Mouse (Mus musculus): ENCODE results near the gene Dhx35. TPM values are rescaled to one million over a fixed set of nuclear protein-coding genes. Genes with fewer than 3 reads are reported as not detected.

Gene Dhx35
- total RNA-seq, 1 experiment, result 25.5 TPM

DNA sequence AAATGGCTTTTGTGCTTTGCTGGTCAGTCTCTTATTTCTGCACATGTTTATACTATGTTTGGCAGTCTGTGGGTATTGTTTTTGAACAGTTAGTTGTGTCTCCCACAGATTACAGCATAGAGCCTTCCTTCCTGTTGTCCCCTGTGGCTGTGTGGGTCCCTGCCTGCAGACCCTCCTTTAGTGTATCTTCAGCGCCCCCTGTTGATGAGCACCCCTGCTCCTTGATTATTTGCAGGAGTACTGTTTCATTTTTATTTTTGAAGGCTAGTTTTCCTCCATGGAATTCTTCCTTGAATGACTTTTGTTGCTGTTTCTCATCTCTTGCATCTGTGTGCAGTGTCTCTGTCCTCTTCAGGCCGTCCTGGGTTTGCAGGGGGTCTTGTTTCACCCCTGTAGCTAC is 58.0 kb downstream of the Dhx35 start:
- in situ Hi-C loops (cut with MboI; ENCODE audit: low sequenced_read_pairs in 2 of 2, unreplicated experiment in 2 of 2), result no loop called here
- peak; percentile 31 for DNase-seq (ENCODE audit: low read depth, low spot score)
- no peak overlapping the region for H3K9ac ChIP-seq (ENCODE audit: insufficient read depth, low read depth, low read length, poor library complexity, severe bottlenecking)

GRCm38 (mm10) chr2:158856896-158857499 is 62.4 kb downstream of the Dhx35 start:
- H3K4me1 ChIP-seq (ENCODE audit: control insufficient read depth in 2 of 2, insufficient read depth in 2 of 2, low read length in 2 of 2, poor library complexity in 1 of 2), result no peaks in the 10 kb centered on the region
- H3K4me3 ChIP-seq (ENCODE audit: insufficient read depth in 1 of 2, low read depth in 1 of 2, low read length in 2 of 2, poor library complexity in 1 of 2, severe bottlenecking in 1 of 2), result no peak overlapping the region
- in situ Hi-C loops (cut with MboI; ENCODE audit: low sequenced_read_pairs in 2 of 2, unreplicated experiment in 2 of 2), result no loop called here
- peaks cover 27% of the 10 kb centered on the region for H3K36me3 ChIP-seq (ENCODE audit: control insufficient read depth, insufficient read depth, low read length, poor library complexity, severe bottlenecking)
- no peaks in the 10 kb centered on the region for H3K9me3 ChIP-seq (ENCODE audit: control insufficient read depth, insufficient read depth, low read depth, low read length)
- no peak for DNase-seq (ENCODE audit: low read depth, low spot score)
- no peak overlapping the region for H3K9ac ChIP-seq (ENCODE audit: insufficient read depth, low read depth, low read length, poor library complexity, severe bottlenecking)
- no peak overlapping the region for H3K27ac ChIP-seq (ENCODE audit: insufficient read depth, low read depth, low read length, poor library complexity, severe bottlenecking)
- no peak for TF ChIP-seq HCFC1 (IDR thresholded peaks at IDR 0.05; ENCODE audit: borderline replicate concordance, insufficient read depth, low read length)
- TF ChIP-seq ZC3H11A (IDR thresholded peaks at IDR 0.05; ENCODE audit: borderline replicate concordance, low read depth, low read length), result no peak
- TF ChIP-seq CHD2 (IDR thresholded peaks at IDR 0.05; ENCODE audit: low read depth, low read length), result no peak
- no peak for TF ChIP-seq MAFK (IDR thresholded peaks at IDR 0.05; ENCODE audit: insufficient read depth, low read depth, low read length)
- no peak for TF ChIP-seq ZNF384 (IDR thresholded peaks at IDR 0.05; ENCODE audit: low read depth, low read length)

More for the DNA sequence above, 58.0 kb downstream of the Dhx35 start:
- Histone ChIP-seq H3K27ac (ENCODE audit: insufficient read depth, low read depth, low read length, poor library complexity, severe bottlenecking) (no peak overlapping the region), H3K4me1 (ENCODE audit: control insufficient read depth in 2 of 2, insufficient read depth in 2 of 2, low read length in 2 of 2, poor library complexity in 1 of 2) (0 out of 4 replicates have a peak, but pooled peaks cover 2 to 4% of the 10 kb centered on the region in 2 experiments), H3K9me3 (ENCODE audit: control insufficient read depth, insufficient read depth, low read depth, low read length) (no peaks in the 10 kb centered on the region), H3K4me3 (ENCODE audit: insufficient read depth in 1 of 2, low read depth in 1 of 2, low read length in 2 of 2, poor library complexity in 1 of 2, severe bottlenecking in 1 of 2) (no peak overlapping the region), H3K36me3 (ENCODE audit: control insufficient read depth, insufficient read depth, low read length, poor library complexity, severe bottlenecking) (peaks cover 33% of the 10 kb centered on the region)
- no peak for TF ChIP-seq ZC3H11A (IDR thresholded peaks at IDR 0.05; ENCODE audit: borderline replicate concordance, low read depth, low read length)
- no peak for TF ChIP-seq CHD2 (IDR thresholded peaks at IDR 0.05; ENCODE audit: low read depth, low read length)
- TF ChIP-seq HCFC1 (IDR thresholded peaks at IDR 0.05; ENCODE audit: borderline replicate concordance, insufficient read depth, low read length), result no peak
- no peak for TF ChIP-seq ZNF384 (IDR thresholded peaks at IDR 0.05; ENCODE audit: low read depth, low read length)
- no peak for TF ChIP-seq MAFK (IDR thresholded peaks at IDR 0.05; ENCODE audit: insufficient read depth, low read depth, low read length)

- in situ Hi-C loops (cut with MboI; ENCODE audit: low sequenced_read_pairs in 2 of 2, unreplicated experiment in 2 of 2), result no loop called here
Observed at GRCm38 (mm10) chr2:158857579-158857978, 63.0 kb downstream of the Dhx35 start.

DNA sequence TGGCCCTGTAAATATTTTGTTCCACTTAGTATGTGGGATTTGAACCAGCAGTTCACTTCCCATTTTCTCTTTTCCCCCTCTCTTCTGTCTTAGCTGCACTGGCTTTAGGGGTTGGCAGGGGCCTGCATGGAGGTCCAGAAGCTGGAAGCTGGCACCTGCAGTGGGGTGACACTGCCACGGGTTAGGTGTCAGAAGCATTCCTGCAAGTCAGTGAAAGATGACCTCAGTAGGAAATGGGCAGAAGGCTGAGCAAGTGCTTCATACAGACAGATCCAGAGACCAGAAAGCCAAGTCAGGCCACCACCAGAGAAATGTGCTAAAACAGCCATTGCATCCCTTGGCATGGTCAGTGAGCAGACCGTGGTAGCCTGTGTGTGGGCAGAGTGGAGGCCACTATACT is 66.5 kb downstream of the Dhx35 start:
- Histone ChIP-seq H3K4me3 (ENCODE audit: insufficient read depth in 1 of 2, low read depth in 1 of 2, low read length in 2 of 2, poor library complexity in 1 of 2, severe bottlenecking in 1 of 2) (no peak overlapping the region), H3K9me3 (ENCODE audit: control insufficient read depth, insufficient read depth, low read depth, low read length) (no peaks in the 10 kb centered on the region), H3K4me1 (ENCODE audit: control insufficient read depth in 2 of 2, insufficient read depth in 2 of 2, low read length in 2 of 2, poor library complexity in 1 of 2) (no peaks in the 10 kb centered on the region), H3K27ac (ENCODE audit: insufficient read depth, low read depth, low read length, poor library complexity, severe bottlenecking) (no peak overlapping the region), H3K36me3 (ENCODE audit: control insufficient read depth, insufficient read depth, low read length, poor library complexity, severe bottlenecking) (peaks cover 19% of the 10 kb centered on the region), H3K9ac (ENCODE audit: insufficient read depth, low read depth, low read length, poor library complexity, severe bottlenecking) (no peak overlapping the region)
- in situ Hi-C loops (cut with MboI; ENCODE audit: low sequenced_read_pairs in 2 of 2, unreplicated experiment in 2 of 2), result no loop called here
- DNase-seq (ENCODE audit: low read depth, low spot score), result no peak
- TF ChIP-seq MAFK (IDR thresholded peaks at IDR 0.05; ENCODE audit: insufficient read depth, low read depth, low read length), result no peak
- TF ChIP-seq ZC3H11A (IDR thresholded peaks at IDR 0.05; ENCODE audit: borderline replicate concordance, low read depth, low read length), result no peak
- TF ChIP-seq HCFC1 (IDR thresholded peaks at IDR 0.05; ENCODE audit: borderline replicate concordance, insufficient read depth, low read length), result no peak
- TF ChIP-seq ZNF384 (IDR thresholded peaks at IDR 0.05; ENCODE audit: low read depth, low read length), result no peak
- TF ChIP-seq CHD2 (IDR thresholded peaks at IDR 0.05; ENCODE audit: low read depth, low read length), result no peak

More at GRCm38 (mm10) chr2:158857579-158857978, 63.0 kb downstream of the Dhx35 start:
- H3K4me3 ChIP-seq (ENCODE audit: insufficient read depth in 1 of 2, low read depth in 1 of 2, low read length in 2 of 2, poor library complexity in 1 of 2, severe bottlenecking in 1 of 2), result no peak overlapping the region
- TF ChIP-seq ZC3H11A (IDR thresholded peaks at IDR 0.05; ENCODE audit: borderline replicate concordance, low read depth, low read length), result no peak
- TF ChIP-seq MAFK (IDR thresholded peaks at IDR 0.05; ENCODE audit: insufficient read depth, low read depth, low read length), result no peak
- no peak for TF ChIP-seq ZNF384 (IDR thresholded peaks at IDR 0.05; ENCODE audit: low read depth, low read length)
- TF ChIP-seq HCFC1 (IDR thresholded peaks at IDR 0.05; ENCODE audit: borderline replicate concordance, insufficient read depth, low read length), result no peak
- TF ChIP-seq CHD2 (IDR thresholded peaks at IDR 0.05; ENCODE audit: low read depth, low read length), result no peak
- no peak overlapping the region for H3K9ac ChIP-seq (ENCODE audit: insufficient read depth, low read depth, low read length, poor library complexity, severe bottlenecking)
- H3K9me3 ChIP-seq (ENCODE audit: control insufficient read depth, insufficient read depth, low read depth, low read length), result no peaks in the 10 kb centered on the region
- peaks cover 27% of the 10 kb centered on the region for H3K36me3 ChIP-seq (ENCODE audit: control insufficient read depth, insufficient read depth, low read length, poor library complexity, severe bottlenecking)
- no peak for DNase-seq (ENCODE audit: low read depth, low spot score)
- H3K27ac ChIP-seq (ENCODE audit: insufficient read depth, low read depth, low read length, poor library complexity, severe bottlenecking), result no peak overlapping the region
- H3K4me1 ChIP-seq (ENCODE audit: control insufficient read depth in 2 of 2, insufficient read depth in 2 of 2, low read length in 2 of 2, poor library complexity in 1 of 2), result no peaks in the 10 kb centered on the region
